Mouse (Mus musculus): ENCODE data around the gene B4galt5.

Gene B4galt5

GRCm38 (mm10) chr2:167305382-167306272, 43.4 kb downstream of the B4galt5 start:
- no peak for DNase-seq (ENCODE audit: low read depth, low spot score)

GRCm38 (mm10) chr2:167304651-167305381, 44.2 kb downstream of the B4galt5 start:
- DNase-seq (ENCODE audit: low read depth, low spot score): no peak

GRCm38 (mm10) chr2:167303806-167304205, 45.2 kb downstream of the B4galt5 start:
- DNase-seq (ENCODE audit: low read depth, low spot score): no peak

GRCm38 (mm10) chr2:167303196-167303595, 45.8 kb downstream of the B4galt5 start:
- DNase-seq (ENCODE audit: low read depth, low spot score): no peak

GRCm38 (mm10) chr2:167302641-167303040, 46.3 kb downstream of the B4galt5 start:
- no peak for DNase-seq (ENCODE audit: low read depth, low spot score)

- no peak for DNase-seq (ENCODE audit: low read depth, low spot score)
Observed at GRCm38 (mm10) chr2:167302031-167302430, 47.0 kb downstream of the B4galt5 start.

GRCm38 (mm10) chr2:167301601-167302000, 47.4 kb downstream of the B4galt5 start:
- DNase-seq (ENCODE audit: low read depth, low spot score): no peak

GRCm38 (mm10) chr2:167300943-167301497, 48.0 kb downstream of the B4galt5 start:
- DNase-seq (ENCODE audit: low read depth, low spot score): no peak

GRCm38 (mm10) chr2:167299861-167300667, 48.9 kb downstream of the B4galt5 start:
- no peak for DNase-seq (ENCODE audit: low read depth, low spot score)

- no peak for DNase-seq (ENCODE audit: low read depth, low spot score)
Observed at GRCm38 (mm10) chr2:167298729-167299705, 50.0 kb downstream of the B4galt5 start.

GRCm38 (mm10) chr2:167297985-167298384, 51.0 kb downstream of the B4galt5 start:
- DNase-seq (ENCODE audit: low read depth, low spot score): no peak

GRCm38 (mm10) chr2:167294926-167295325, 54.1 kb downstream of the B4galt5 start:
- DNase-seq (ENCODE audit: low read depth, low spot score): no peak

- no peak for DNase-seq (ENCODE audit: low read depth, low spot score)
Observed at GRCm38 (mm10) chr2:167294216-167294615, 54.8 kb downstream of the B4galt5 start.

GRCm38 (mm10) chr2:167293289-167294085, 55.5 kb downstream of the B4galt5 start:
- DNase-seq (ENCODE audit: low read depth, low spot score): no peak

- DNase-seq (ENCODE audit: low read depth, low spot score): no peak
Observed at GRCm38 (mm10) chr2:167292854-167293253, 56.1 kb downstream of the B4galt5 start.

- no peak for DNase-seq (ENCODE audit: low read depth, low spot score)
Observed at GRCm38 (mm10) chr2:167292151-167292591, 56.8 kb downstream of the B4galt5 start.

- no peak for DNase-seq (ENCODE audit: low read depth, low spot score)
Observed at GRCm38 (mm10) chr2:167291656-167292055, 57.3 kb downstream of the B4galt5 start.

- DNase-seq (ENCODE audit: low read depth, low spot score): no peak
Observed at GRCm38 (mm10) chr2:167281461-167281860, 67.5 kb downstream of the B4galt5 start.

GRCm38 (mm10) chr2:167280986-167281310, 68.0 kb downstream of the B4galt5 start:
- DNase-seq (ENCODE audit: low read depth, low spot score): no peak
